ENCODE assay signal across 10 mouse cellular contexts in the genomic region with DNA sequence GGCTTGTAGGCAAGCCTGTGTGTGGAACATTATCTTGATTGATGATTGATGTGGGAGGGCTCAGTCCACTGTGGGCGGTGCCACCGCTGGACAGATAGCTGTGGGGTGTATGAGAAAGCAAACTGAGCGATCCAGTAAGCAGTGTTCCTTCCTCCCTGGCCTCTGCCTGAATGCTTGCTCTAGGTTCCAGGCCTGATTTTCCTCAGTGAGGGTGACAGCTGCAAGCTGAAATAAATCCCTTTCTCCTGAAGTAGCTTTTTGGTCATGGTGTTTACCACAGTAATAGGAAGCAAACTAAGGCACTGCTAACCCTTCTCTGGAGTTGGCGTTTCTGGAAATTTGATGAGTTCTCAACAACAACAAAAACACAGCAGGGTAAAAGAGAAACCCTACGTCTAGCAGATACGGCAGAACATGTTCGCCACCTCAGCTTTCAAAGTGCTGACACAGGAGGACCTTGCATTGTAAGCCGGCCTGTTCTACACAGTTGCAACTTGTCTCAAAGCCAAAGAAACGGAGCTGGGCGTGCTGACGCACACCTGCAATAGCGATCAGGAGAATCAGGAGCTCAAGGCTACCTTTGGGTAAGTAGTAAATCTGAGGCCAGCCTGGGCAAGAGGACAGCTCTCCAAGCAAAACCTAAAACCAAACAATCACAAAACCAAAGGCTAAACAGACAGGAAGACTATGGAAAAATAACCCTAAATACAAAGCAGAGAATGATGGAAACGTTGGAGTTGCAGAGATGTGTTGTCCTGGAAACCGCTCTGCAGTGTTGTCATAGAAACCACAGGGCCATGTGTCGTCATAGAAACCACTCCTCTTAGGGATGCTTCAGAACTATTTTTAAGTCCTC. TPM values are rescaled to one million over a fixed set of nuclear protein-coding genes. Genes with fewer than 3 reads are reported as not detected.
DNase-seq lines count a peak whose midpoint lies in the region; ATAC-seq and TF ChIP-seq lines count a peak whose summit lies in the region.
"Had no signal": no experiment of that assay in that cellular context is flagged by ENCODE, and none has a peak within 500 bp of the region (broad histone marks: within the 10 kb centered on the region; RNA-seq: fewer than 3 reads in every experiment).

No protein-coding gene starts in this region.

- peaks cover 11% of the 10 kb centered on the region for H3K4me1 ChIP-seq in forebrain, embryonic 11.5 days (replicated peaks; ENCODE audit: control insufficient read depth, insufficient read depth, low read length)
- peaks cover 34% of the 10 kb centered on the region for H3K4me1 ChIP-seq in forebrain, embryonic 10.5 days
- H3K4me1 ChIP-seq in hindbrain, embryonic 16.5 days (ENCODE audit: control insufficient read depth, insufficient read depth, low read depth, low read length): peaks cover 24% of the 10 kb centered on the region
- peaks cover 66% of the 10 kb centered on the region for H3K4me1 ChIP-seq in midbrain, embryonic 16.5 days (ENCODE audit: control insufficient read depth, insufficient read depth, low read length)
- H3K4me1 ChIP-seq in liver, postnatal 0 days (ENCODE audit: insufficient read depth): no peaks in the 10 kb centered on the region

- H3K9me3 ChIP-seq in forebrain, embryonic 11.5 days (ENCODE audit: control insufficient read depth, low read length): no peaks in the 10 kb centered on the region
- no peaks in the 10 kb centered on the region for H3K9me3 ChIP-seq in forebrain, embryonic 10.5 days
- no peaks in the 10 kb centered on the region for H3K9me3 ChIP-seq in hindbrain, embryonic 16.5 days (ENCODE audit: control insufficient read depth, low read length)
- no peaks in the 10 kb centered on the region for H3K9me3 ChIP-seq in midbrain, embryonic 16.5 days (replicated peaks; ENCODE audit: control insufficient read depth, low read length, poor library complexity, severe bottlenecking)
- no peaks in the 10 kb centered on the region for H3K9me3 ChIP-seq in liver, postnatal 0 days (ENCODE audit: low read length)

- no peaks in the 10 kb centered on the region for H3K27me3 ChIP-seq in forebrain, embryonic 11.5 days (ENCODE audit: control insufficient read depth, insufficient read depth, low read length)
- peaks cover 10% of the 10 kb centered on the region for H3K27me3 ChIP-seq in forebrain, embryonic 10.5 days (ENCODE audit: poor library complexity, severe bottlenecking)
- no peaks in the 10 kb centered on the region for H3K27me3 ChIP-seq in hindbrain, embryonic 16.5 days (replicated peaks; ENCODE audit: control insufficient read depth, insufficient read depth, low read length)
- no peaks in the 10 kb centered on the region for H3K27me3 ChIP-seq in midbrain, embryonic 16.5 days (ENCODE audit: control insufficient read depth, insufficient read depth, low read depth, low read length)
- H3K27me3 ChIP-seq in liver, postnatal 0 days (ENCODE audit: insufficient read depth, low read length): no peaks in the 10 kb centered on the region

- peak overlapping the region; percentile 55; the same call in 1 of the 2 replicates for H3K27ac ChIP-seq in forebrain, embryonic 11.5 days (ENCODE audit: low read depth, low read length)
- no peak overlapping the region for H3K27ac ChIP-seq in forebrain, embryonic 10.5 days
- peak overlapping the region; percentile 83 for H3K27ac ChIP-seq in hindbrain, embryonic 16.5 days (ENCODE audit: low read depth, low read length)
- H3K27ac ChIP-seq in midbrain, embryonic 16.5 days (ENCODE audit: low read length): peak overlapping the region; percentile 97
- no peak overlapping the region for H3K27ac ChIP-seq in liver, postnatal 0 days (ENCODE audit: low read depth)

- TF ChIP-seq EP300 in liver, postnatal 0 days (IDR thresholded peaks at IDR 0.05; ENCODE audit: low read depth): no peak

- ATAC-seq in forebrain, embryonic 11.5 days (replicated peaks; ENCODE audit: low FRiP score): no peak
- peak; percentile 66 for ATAC-seq in hindbrain, embryonic 16.5 days
- peak; percentile 67 for ATAC-seq in midbrain, embryonic 16.5 days
- no peak for ATAC-seq in liver, postnatal 0 days
- ATAC-seq: lung, postnatal 0 days had no signal

- no peaks in the 10 kb centered on the region for H3K36me3 ChIP-seq in forebrain, embryonic 11.5 days (ENCODE audit: control insufficient read depth, insufficient read depth, low read length)
- no peaks in the 10 kb centered on the region; the same call in 1 of the 2 replicates for H3K36me3 ChIP-seq in forebrain, embryonic 10.5 days (replicated peaks)
- H3K36me3 ChIP-seq in hindbrain, embryonic 16.5 days (ENCODE audit: control insufficient read depth, insufficient read depth, low read length): no peaks in the 10 kb centered on the region
- H3K36me3 ChIP-seq in midbrain, embryonic 16.5 days (ENCODE audit: control insufficient read depth, insufficient read depth, low read length): no peaks in the 10 kb centered on the region
- no peaks in the 10 kb centered on the region for H3K36me3 ChIP-seq in liver, postnatal 0 days (replicated peaks; ENCODE audit: insufficient read depth, low read length)

- H3K4me3 ChIP-seq in forebrain, embryonic 11.5 days (ENCODE audit: low read depth, low read length): no peak overlapping the region
- H3K4me3 ChIP-seq in forebrain, embryonic 10.5 days: no peak overlapping the region
- no peak overlapping the region for H3K4me3 ChIP-seq in hindbrain, embryonic 16.5 days (ENCODE audit: low read length)
- H3K4me3 ChIP-seq in midbrain, embryonic 16.5 days (ENCODE audit: low read depth, low read length): peak overlapping the region; percentile 2; the same call in 1 of the 2 replicates
- no peak overlapping the region for H3K4me3 ChIP-seq in liver, postnatal 0 days (ENCODE audit: low read depth, low read length)

- no peak for DNase-seq in forebrain, embryonic 11.5 days (ENCODE audit: low spot score)
- DNase-seq in forebrain, embryonic 10.5 days (ENCODE audit: extremely low spot score, low spot score): no peak
- DNase-seq in brain, embryonic 18.5 days (ENCODE audit: low read depth, low spot score): peak; percentile 84
- DNase-seq in spleen, postnatal 14 days (ENCODE audit: low spot score in 2 of 2): no peak
- DNase-seq in MN1 (ENCODE audit: low spot score): no peak
- DNase-seq in liver, postnatal 0 days: no peak

- H3K9ac ChIP-seq in forebrain, embryonic 11.5 days (ENCODE audit: low read length): no peak overlapping the region
- no peak overlapping the region for H3K9ac ChIP-seq in hindbrain, embryonic 16.5 days (ENCODE audit: low read depth, low read length)
- peak overlapping the region; percentile 48; the same call in 1 of the 2 replicates for H3K9ac ChIP-seq in midbrain, embryonic 16.5 days (ENCODE audit: low read depth, low read length)
- H3K9ac ChIP-seq in liver, postnatal 0 days (replicated peaks): no peak overlapping the region

- 61% methylated on average over 15 of the region's 15 CpGs for WGBS in forebrain, embryonic 11.5 days
- 76% methylated on average over 15 of the region's 15 CpGs for WGBS in forebrain, embryonic 10.5 days
- 25% methylated on average over 15 of the region's 15 CpGs for WGBS in hindbrain, embryonic 16.5 days
- 19% methylated on average over 15 of the region's 15 CpGs for WGBS in midbrain, embryonic 16.5 days
- WGBS in liver, postnatal 0 days (ENCODE audit: insufficient replicate concordance): 72% methylated on average over 15 of the region's 15 CpGs

- H3K4me2 ChIP-seq in forebrain, embryonic 11.5 days (ENCODE audit: low read depth, low read length, severe bottlenecking): no peak overlapping the region
- peak overlapping the region; percentile 31 for H3K4me2 ChIP-seq in hindbrain, embryonic 16.5 days (ENCODE audit: low read length)
- peak overlapping the region; percentile 52 for H3K4me2 ChIP-seq in midbrain, embryonic 16.5 days (ENCODE audit: low read length)
- H3K4me2 ChIP-seq in liver, postnatal 0 days (ENCODE audit: low read depth, low read length): no peak overlapping the region

- no peak for TF ChIP-seq CTCF in liver, postnatal 0 days (IDR thresholded peaks at IDR 0.05; ENCODE audit: low read depth)

RNA-seq across cellular contexts. Expression of a gene that starts 2.8 kb away (rescaled TPM):
- 20.4 and 22.7 TPM in 2 replicates for polyA plus RNA-seq in forebrain, embryonic 11.5 days (2014; fragmentation: Nextera tagmentation; extraction: Ambion mirVana)
- polyA plus RNA-seq in forebrain, embryonic 10.5 days (2016; fragmentation: Nextera tagmentation; extraction: Ambion mirVana): 7.3 and 9.3 TPM in 2 replicates
- 57.4 and 58.3 TPM in 2 replicates for polyA plus RNA-seq in hindbrain, embryonic 16.5 days (2015; fragmentation: Nextera tagmentation; extraction: Ambion mirVana)
- 83.1 and 89.5 TPM in 2 replicates for polyA plus RNA-seq in midbrain, embryonic 16.5 days (2015; fragmentation: Nextera tagmentation; extraction: Ambion mirVana)
- 0.02 and 0.04 TPM in 2 replicates for polyA plus RNA-seq in liver, postnatal 0 days (2015; fragmentation: Nextera tagmentation; extraction: Ambion mirVana)
- polyA plus RNA-seq: C2C12; lung, postnatal 0 days had no signal

RNA-seq across cellular contexts. Expression of a gene that starts 12.2 kb away (rescaled TPM):
- 12.3 and 13.0 TPM in 2 replicates for polyA plus RNA-seq in forebrain, embryonic 11.5 days (2014; fragmentation: Nextera tagmentation; extraction: Ambion mirVana)
- polyA plus RNA-seq in forebrain, embryonic 10.5 days (2016; fragmentation: Nextera tagmentation; extraction: Ambion mirVana): 4.3 and 6.8 TPM in 2 replicates
- 143 and 146 TPM in 2 replicates for polyA plus RNA-seq in hindbrain, embryonic 16.5 days (2015; fragmentation: Nextera tagmentation; extraction: Ambion mirVana)
- polyA plus RNA-seq in midbrain, embryonic 16.5 days (2015; fragmentation: Nextera tagmentation; extraction: Ambion mirVana): 186 and 206 TPM in 2 replicates
- 0.06 and 0.09 TPM in 2 replicates for polyA plus RNA-seq in liver, postnatal 0 days (2015; fragmentation: Nextera tagmentation; extraction: Ambion mirVana)

RNA-seq across cellular contexts. Expression of a gene that starts 26.2 kb away (rescaled TPM):
- polyA plus RNA-seq in forebrain, embryonic 11.5 days (2014; fragmentation: Nextera tagmentation; extraction: Ambion mirVana): 1.4 and 1.8 TPM in 2 replicates
- 1.2 and 1.4 TPM in 2 replicates for polyA plus RNA-seq in forebrain, embryonic 10.5 days (2016; fragmentation: Nextera tagmentation; extraction: Ambion mirVana)
- 5.7 and 7.4 TPM in 2 replicates for polyA plus RNA-seq in hindbrain, embryonic 16.5 days (2015; fragmentation: Nextera tagmentation; extraction: Ambion mirVana)
- polyA plus RNA-seq in midbrain, embryonic 16.5 days (2015; fragmentation: Nextera tagmentation; extraction: Ambion mirVana): 7.2 and 7.3 TPM in 2 replicates
- polyA plus RNA-seq in liver, postnatal 0 days (2015; fragmentation: Nextera tagmentation; extraction: Ambion mirVana): not detected in 2 replicates
- polyA plus RNA-seq: C2C12 had no signal

RNA-seq across cellular contexts. Expression of a gene that starts 32.7 kb away (rescaled TPM):
- polyA plus RNA-seq in forebrain, embryonic 11.5 days (2014; fragmentation: Nextera tagmentation; extraction: Ambion mirVana): 276 and 285 TPM in 2 replicates
- polyA plus RNA-seq in forebrain, embryonic 10.5 days (2016; fragmentation: Nextera tagmentation; extraction: Ambion mirVana): 156 and 163 TPM in 2 replicates
- 419 and 442 TPM in 2 replicates for polyA plus RNA-seq in hindbrain, embryonic 16.5 days (2015; fragmentation: Nextera tagmentation; extraction: Ambion mirVana)
- 405 and 443 TPM in 2 replicates for polyA plus RNA-seq in midbrain, embryonic 16.5 days (2015; fragmentation: Nextera tagmentation; extraction: Ambion mirVana)
- polyA plus RNA-seq in liver, postnatal 0 days (2015; fragmentation: Nextera tagmentation; extraction: Ambion mirVana): 58.8 and 60.3 TPM in 2 replicates

RNA-seq across cellular contexts. Expression of a gene that starts 35.9 kb away (rescaled TPM):
- polyA plus RNA-seq in forebrain, embryonic 11.5 days (2014; fragmentation: Nextera tagmentation; extraction: Ambion mirVana): 19.0 and 19.5 TPM in 2 replicates
- 7.8 and 8.9 TPM in 2 replicates for polyA plus RNA-seq in forebrain, embryonic 10.5 days (2016; fragmentation: Nextera tagmentation; extraction: Ambion mirVana)
- polyA plus RNA-seq in hindbrain, embryonic 16.5 days (2015; fragmentation: Nextera tagmentation; extraction: Ambion mirVana): 7.9 and 9.9 TPM in 2 replicates
- polyA plus RNA-seq in midbrain, embryonic 16.5 days (2015; fragmentation: Nextera tagmentation; extraction: Ambion mirVana): 6.4 and 6.9 TPM in 2 replicates
- polyA plus RNA-seq in liver, postnatal 0 days (2015; fragmentation: Nextera tagmentation; extraction: Ambion mirVana): 1.1 and 1.3 TPM in 2 replicates

Comparison
In these comparisons a context has a peak if more than half of its experiments do, and no peak if none do; other contexts are left out.
1. H3K27ac ChIP-seq: peak in forebrain, embryonic 11.5 days (single experiment), hindbrain, embryonic 16.5 days (single experiment) and midbrain, embryonic 16.5 days (single experiment); none in forebrain, embryonic 10.5 days (single experiment) and liver, postnatal 0 days (single experiment).
2. ATAC-seq: peak in hindbrain, embryonic 16.5 days (single experiment) and midbrain, embryonic 16.5 days (single experiment); none in forebrain, embryonic 11.5 days (single experiment) and liver, postnatal 0 days (single experiment).
3. H3K4me2 ChIP-seq: peak in hindbrain, embryonic 16.5 days (single experiment) and midbrain, embryonic 16.5 days (single experiment); none in forebrain, embryonic 11.5 days (single experiment) and liver, postnatal 0 days (single experiment).
4. RNA of a gene that starts 12.2 kb away (polyA plus RNA-seq): 186 to 206 TPM in midbrain, embryonic 16.5 days and 143 to 146 TPM in hindbrain, embryonic 16.5 days; 12.3 to 13.0 TPM in forebrain, embryonic 11.5 days, 4.3 to 6.8 TPM in forebrain, embryonic 10.5 days and 0.06 to 0.09 TPM in liver, postnatal 0 days; every median in the first group is over 10 times any median in the second.